Mouse (Mus musculus): ENCODE measurements around the gene Prtn3. TPM values are rescaled to one million over a fixed set of nuclear protein-coding genes. Genes with fewer than 3 reads are reported as not detected.
A peak's percentile ranks its signal among the peaks of the same experiment; 100 is the strongest.

Prtn3 gene
- polyA plus RNA-seq, 1 experiment from 2014 or later: 5.6 TPM

- H3K27me3 ChIP-seq (ENCODE audit: control insufficient read depth, insufficient read depth, low read length): peaks cover 50% of the 10 kb centered on the region
- peak within 1 kb of the TSS; percentile 42 for H3K4me2 ChIP-seq (replicated peaks; ENCODE audit: low read depth, low read length)
- no peak within 1 kb of the TSS for H3K27ac ChIP-seq (ENCODE audit: low read length)
- no peaks in the 10 kb centered on the region for H3K9me3 ChIP-seq (ENCODE audit: control insufficient read depth, low read depth, low read length)
- no peak for ATAC-seq (ENCODE audit: insufficient number of reproducible peaks, insufficient read depth, low FRiP score, low read depth)
- WGBS: 5% methylated on average over 41 of the region's 41 CpGs
- no peak within 1 kb of the TSS for H3K9ac ChIP-seq (replicated peaks; ENCODE audit: low read depth, low read length)
- peak within 1 kb of the TSS; percentile 22 for H3K4me3 ChIP-seq (ENCODE audit: low read depth, low read length)
- H3K4me1 ChIP-seq (ENCODE audit: control insufficient read depth, insufficient read depth, low read length): peaks cover 33% of the 10 kb centered on the region
- no peaks in the 10 kb centered on the region for H3K36me3 ChIP-seq (ENCODE audit: control insufficient read depth, insufficient read depth, low read length)
Measured at GRCm38 (mm10) chr10:79920958-79921535, 46.8 kb downstream of the Prtn3 start, which contains the start of gene R3hdm4. R3hdm4 (minus strand) TSS chr10:79921208.

- WGBS: 2% methylated on average over 34 of the region's 34 CpGs
- Histone ChIP-seq H3K4me3 (ENCODE audit: low read depth, low read length) (peak overlapping the region; percentile 22), H3K4me2 (replicated peaks; ENCODE audit: low read depth, low read length) (peak overlapping the region; percentile 42), H3K36me3 (ENCODE audit: control insufficient read depth, insufficient read depth, low read length) (no peaks in the 10 kb centered on the region), H3K9ac (replicated peaks; ENCODE audit: low read depth, low read length) (no peak overlapping the region), H3K27ac (ENCODE audit: low read length) (no peak overlapping the region), H3K9me3 (ENCODE audit: control insufficient read depth, low read depth, low read length) (no peaks in the 10 kb centered on the region), H3K27me3 (ENCODE audit: control insufficient read depth, insufficient read depth, low read length) (peaks cover 50% of the 10 kb centered on the region), H3K4me1 (ENCODE audit: control insufficient read depth, insufficient read depth, low read length) (peaks cover 34% of the 10 kb centered on the region; the same call in 1 of the 2 replicates)
- no peak for ATAC-seq (ENCODE audit: insufficient number of reproducible peaks, insufficient read depth, low FRiP score, low read depth)
Measured at GRCm38 (mm10) chr10:79921572-79921971, 47.3 kb downstream of the Prtn3 start.

GRCm38 (mm10) chr10:79924998-79925784, 50.9 kb downstream of the Prtn3 start:
- H3K27ac ChIP-seq (ENCODE audit: low read length): peak overlapping the region; percentile 79; the same call in 1 of the 2 replicates
- H3K9ac ChIP-seq (replicated peaks; ENCODE audit: low read depth, low read length): no peak overlapping the region
- H3K4me3 ChIP-seq (ENCODE audit: low read depth, low read length): no peak overlapping the region
- peaks cover 22% of the 10 kb centered on the region for H3K27me3 ChIP-seq (ENCODE audit: control insufficient read depth, insufficient read depth, low read length)
- peaks cover 28% of the 10 kb centered on the region for H3K4me1 ChIP-seq (ENCODE audit: control insufficient read depth, insufficient read depth, low read length)
- H3K9me3 ChIP-seq (ENCODE audit: control insufficient read depth, low read depth, low read length): no peaks in the 10 kb centered on the region
- no peaks in the 10 kb centered on the region for H3K36me3 ChIP-seq (ENCODE audit: control insufficient read depth, insufficient read depth, low read length)
- ATAC-seq (ENCODE audit: insufficient number of reproducible peaks, insufficient read depth, low FRiP score, low read depth): no peak
- peak overlapping the region; percentile 83; the same call in 1 of the 2 replicates for H3K4me2 ChIP-seq (replicated peaks; ENCODE audit: low read depth, low read length)
- WGBS: 10% methylated on average over 29 of the region's 29 CpGs

- H3K9ac ChIP-seq (replicated peaks; ENCODE audit: low read depth, low read length): peak overlapping the region; percentile 85
Measured at GRCm38 (mm10) chr10:79925785-79926490, 51.7 kb downstream of the Prtn3 start.

GRCm38 (mm10) chr10:79926491-79927323, 52.4 kb downstream of the Prtn3 start, which contains the start of gene Arid3a:
Arid3a (plus strand) TSS chr10:79927043.
- Histone ChIP-seq H3K4me3 (ENCODE audit: low read depth, low read length) (peak within 1 kb of the TSS; percentile 77), H3K27ac (ENCODE audit: low read length) (peak within 1 kb of the TSS; percentile 96), H3K9ac (replicated peaks; ENCODE audit: low read depth, low read length) (peak within 1 kb of the TSS; percentile 85), H3K4me1 (ENCODE audit: control insufficient read depth, insufficient read depth, low read length) (peaks cover 22% of the 10 kb centered on the region), H3K9me3 (ENCODE audit: control insufficient read depth, low read depth, low read length) (no peaks in the 10 kb centered on the region), H3K27me3 (ENCODE audit: control insufficient read depth, insufficient read depth, low read length) (peaks cover 8% of the 10 kb centered on the region; the same call in 1 of the 2 replicates), H3K4me2 (replicated peaks; ENCODE audit: low read depth, low read length) (peak within 1 kb of the TSS; percentile 83), H3K36me3 (ENCODE audit: control insufficient read depth, insufficient read depth, low read length) (peaks cover 9% of the 10 kb centered on the region)
- ATAC-seq (ENCODE audit: insufficient number of reproducible peaks, insufficient read depth, low FRiP score, low read depth): peak; percentile 77
- under 1% methylated on average over 63 of the region's 63 CpGs for WGBS

More at GRCm38 (mm10) chr10:79925785-79926490, 51.7 kb downstream of the Prtn3 start:
- Histone ChIP-seq H3K4me1 (ENCODE audit: control insufficient read depth, insufficient read depth, low read length) (peaks cover 21% of the 10 kb centered on the region), H3K27ac (ENCODE audit: low read length) (peak overlapping the region; percentile 79), H3K4me2 (replicated peaks; ENCODE audit: low read depth, low read length) (peak overlapping the region; percentile 83), H3K27me3 (ENCODE audit: control insufficient read depth, insufficient read depth, low read length) (peaks cover 14% of the 10 kb centered on the region), H3K4me3 (ENCODE audit: low read depth, low read length) (peak overlapping the region; percentile 77), H3K9me3 (ENCODE audit: control insufficient read depth, low read depth, low read length) (no peaks in the 10 kb centered on the region), H3K36me3 (ENCODE audit: control insufficient read depth, insufficient read depth, low read length) (peaks cover under 1% of the 10 kb centered on the region)
- 9% methylated on average over 14 of the region's 15 CpGs for WGBS
- ATAC-seq (ENCODE audit: insufficient number of reproducible peaks, insufficient read depth, low FRiP score, low read depth): no peak

GRCm38 (mm10) chr10:79927324-79928029, 53.2 kb downstream of the Prtn3 start:
- Histone ChIP-seq H3K4me2 (replicated peaks; ENCODE audit: low read depth, low read length) (peak overlapping the region; percentile 83), H3K36me3 (ENCODE audit: control insufficient read depth, insufficient read depth, low read length) (peaks cover 13% of the 10 kb centered on the region), H3K9ac (replicated peaks; ENCODE audit: low read depth, low read length) (peak overlapping the region; percentile 85), H3K4me3 (ENCODE audit: low read depth, low read length) (peak overlapping the region; percentile 77), H3K27ac (ENCODE audit: low read length) (peak overlapping the region; percentile 96), H3K4me1 (ENCODE audit: control insufficient read depth, insufficient read depth, low read length) (peaks cover 30% of the 10 kb centered on the region), H3K27me3 (ENCODE audit: control insufficient read depth, insufficient read depth, low read length) (peaks cover 7% of the 10 kb centered on the region; the same call in 1 of the 2 replicates), H3K9me3 (ENCODE audit: control insufficient read depth, low read depth, low read length) (no peaks in the 10 kb centered on the region)
- ATAC-seq (ENCODE audit: insufficient number of reproducible peaks, insufficient read depth, low FRiP score, low read depth): peak; percentile 24; the same call in 1 of the 2 replicates
- under 1% methylated on average over 54 of the region's 54 CpGs for WGBS

- H3K36me3 ChIP-seq (ENCODE audit: control insufficient read depth, insufficient read depth, low read length): peaks cover 18% of the 10 kb centered on the region
- peak overlapping the region; percentile 85 for H3K9ac ChIP-seq (replicated peaks; ENCODE audit: low read depth, low read length)
- peak overlapping the region; percentile 96 for H3K27ac ChIP-seq (ENCODE audit: low read length)
- peaks cover 37% of the 10 kb centered on the region for H3K4me1 ChIP-seq (ENCODE audit: control insufficient read depth, insufficient read depth, low read length)
- no peak for ATAC-seq (ENCODE audit: insufficient number of reproducible peaks, insufficient read depth, low FRiP score, low read depth)
- no peaks in the 10 kb centered on the region for H3K9me3 ChIP-seq (ENCODE audit: control insufficient read depth, low read depth, low read length)
- H3K27me3 ChIP-seq (ENCODE audit: control insufficient read depth, insufficient read depth, low read length): peaks cover 1% of the 10 kb centered on the region; the same call in 1 of the 2 replicates
- under 1% methylated on average over 28 of the region's 29 CpGs for WGBS
- peak overlapping the region; percentile 83 for H3K4me2 ChIP-seq (replicated peaks; ENCODE audit: low read depth, low read length)
- peak overlapping the region; percentile 77 for H3K4me3 ChIP-seq (ENCODE audit: low read depth, low read length)
Measured at GRCm38 (mm10) chr10:79928030-79928694, 53.9 kb downstream of the Prtn3 start.

Measured in stomach, embryonic 14.5 days (tissue).